Mouse (Mus musculus) stomach, embryonic 15.5 days (tissue): ENCODE data around the gene Traf4. TPM values are rescaled to one million over a fixed set of nuclear protein-coding genes. Genes with fewer than 3 reads are reported as not detected.

Source experiments
- ATAC-seq: fragments of 200-750 bp; cut with Nextera tagmentation; 2 replicates; pipeline ENCODE4 v1.8.0; 2017; ENCODE audit warnings: low read depth, moderate number of reproducible peaks, moderate TSS enrichment; ENCODE audit not compliant: insufficient read depth, low FRiP score
- H3K27ac ChIP-seq: fragments of 300-500 bp; sonication (generic); 2 replicates; pipeline ENCODE4 v1.5.1; 2015; ENCODE audit warnings: mild to moderate bottlenecking, inconsistent platforms
- H3K27me3 ChIP-seq: fragments of 300-500 bp; sonication (generic); replicated peaks from 2 replicates; pipeline ENCODE4 v1.6.1; 2015; ENCODE audit warnings: inconsistent platforms
- H3K36me3 ChIP-seq: fragments of 300-500 bp; sonication (generic); 2 replicates; pipeline ENCODE4 v1.6.1; 2015; ENCODE audit warnings: inconsistent platforms
- H3K4me1 ChIP-seq: fragments of 300-500 bp; sonication (generic); 2 replicates; pipeline ENCODE4 v1.6.1; 2015; ENCODE audit warnings: inconsistent platforms
- H3K4me2 ChIP-seq: fragments of 300-500 bp; sonication (generic); 2 replicates; pipeline ENCODE4 v1.6.1; 2015; ENCODE audit warnings: mild to moderate bottlenecking, inconsistent platforms
- H3K4me3 ChIP-seq: fragments of 300-500 bp; sonication (generic); replicated peaks from 2 replicates; pipeline ENCODE4 v1.5.1; 2015; ENCODE audit warnings: inconsistent platforms
- H3K9ac ChIP-seq: fragments of 300-500 bp; sonication (generic); 2 replicates; pipeline ENCODE4 v1.6.1; 2015; ENCODE audit warnings: inconsistent platforms
- H3K9me3 ChIP-seq: fragments of 300-500 bp; sonication (generic); 2 replicates; pipeline ENCODE4 v1.6.1; 2016; ENCODE audit warnings: inconsistent platforms
- WGBS: fragments of 180-500 bp; shearing (Covaris S2); methylation state at CpG from one replicate; pipeline ENCODE4 v1.1.7; 2015; 5-methylcytosine and 5-hydroxymethylcytosine counted together
- polyA plus RNA-seq: library from polyadenylated mRNA; unstranded; fragments of >200 nt; fragmentation: Nextera tagmentation; extraction: Ambion mirVana; gene quantifications from 2 replicates; pipeline ENCODE4 v1.2.1, GENCODE M21; 2015

Traf4 gene
- polyA plus RNA-seq, 1 experiment from 2014 or later, result 57.3 TPM

DNA sequence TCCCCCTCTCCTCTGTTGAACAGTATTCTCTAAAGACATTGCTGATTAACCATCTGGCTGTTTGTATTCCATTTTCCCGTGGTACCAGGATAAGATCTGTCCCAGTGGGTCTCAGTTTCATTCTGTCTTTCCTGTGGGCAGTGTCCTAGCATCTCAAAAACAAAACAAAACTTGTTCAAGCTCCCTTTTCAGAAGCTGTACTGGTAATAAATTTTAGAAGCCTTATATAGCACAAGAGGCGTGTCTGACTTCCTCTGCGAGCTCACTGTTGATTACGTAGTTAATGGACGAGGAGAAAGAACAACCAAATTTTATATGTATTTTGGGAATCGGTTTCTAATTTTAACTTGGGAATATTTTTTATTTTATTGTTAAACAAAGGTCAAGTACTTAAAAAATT lies 39.7 kb downstream of the Traf4 start:
- Histone ChIP-seq H3K27me3 (no peaks in the 10 kb centered on the region), H3K36me3 (no peaks in the 10 kb centered on the region), H3K4me1 (no peaks in the 10 kb centered on the region), H3K4me3 (no peak overlapping the region), H3K27ac (no peak overlapping the region), H3K9me3 (no peaks in the 10 kb centered on the region), H3K9ac (no peak overlapping the region), H3K4me2 (no peak overlapping the region)
- 64% methylated on average over 6 of the region's 6 CpGs for WGBS
- ATAC-seq, result no peak

- ATAC-seq, result no peak
- H3K4me1 ChIP-seq, result no peaks in the 10 kb centered on the region
- H3K9me3 ChIP-seq, result no peaks in the 10 kb centered on the region
- H3K4me3 ChIP-seq, result no peak overlapping the region
- H3K9ac ChIP-seq, result no peak overlapping the region
- no peaks in the 10 kb centered on the region for H3K27me3 ChIP-seq
- H3K4me2 ChIP-seq, result no peak overlapping the region
- H3K36me3 ChIP-seq, result no peaks in the 10 kb centered on the region
- no peak overlapping the region for H3K27ac ChIP-seq
These were observed 41.6 kb downstream of the Traf4 start for GRCm38 (mm10) chr11:78123782-78124181.

DNA sequence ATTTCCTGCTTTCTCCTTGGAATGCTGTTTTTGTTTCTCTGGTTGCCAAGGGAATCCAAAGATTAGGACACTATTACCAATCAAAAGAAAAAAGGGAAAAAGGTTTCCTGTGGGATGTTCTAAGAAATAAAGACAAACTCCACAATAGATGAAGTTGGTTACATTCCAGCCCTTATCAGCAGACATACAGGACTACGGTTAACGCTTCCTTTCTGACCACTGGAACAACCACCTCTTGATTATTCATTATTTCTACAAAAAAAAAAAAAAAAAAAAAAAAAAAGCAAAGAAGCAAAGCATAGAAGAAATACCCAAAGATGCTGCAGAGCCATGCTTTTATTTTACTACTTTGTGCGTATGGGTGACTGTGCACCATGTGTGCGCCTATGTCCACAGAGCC lies 42.6 kb downstream of the Traf4 start:
- Histone ChIP-seq H3K9me3 (no peaks in the 10 kb centered on the region), H3K36me3 (no peaks in the 10 kb centered on the region), H3K9ac (no peak overlapping the region), H3K27me3 (no peaks in the 10 kb centered on the region), H3K27ac (no peak overlapping the region), H3K4me3 (no peak overlapping the region), H3K4me2 (no peak overlapping the region), H3K4me1 (no peaks in the 10 kb centered on the region)
- ATAC-seq, result no peak
- WGBS, result 76% methylated on average over 4 of the region's 4 CpGs

DNA sequence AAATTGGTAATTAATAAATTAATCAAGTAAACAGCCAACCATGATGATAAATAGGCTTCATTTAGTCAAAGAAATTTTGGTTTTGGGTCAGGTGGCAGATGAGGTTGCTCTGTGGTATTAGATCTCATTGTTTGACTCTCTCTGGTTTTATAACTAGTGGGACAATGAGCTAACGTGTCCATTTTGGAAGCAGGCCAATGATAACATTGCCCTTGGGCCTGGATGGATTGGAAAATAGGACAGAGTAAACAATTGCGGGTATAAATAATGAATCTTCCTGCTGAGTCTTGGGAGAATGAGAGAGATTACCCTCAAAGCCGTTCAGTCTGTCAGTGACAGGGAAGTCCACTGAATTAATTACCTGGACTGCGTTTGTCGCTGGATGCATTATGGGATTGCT lies 44.2 kb downstream of the Traf4 start:
- Histone ChIP-seq H3K4me1 (no peaks in the 10 kb centered on the region), H3K27me3 (no peaks in the 10 kb centered on the region), H3K4me3 (no peak overlapping the region), H3K9ac (no peak overlapping the region), H3K4me2 (no peak overlapping the region), H3K36me3 (no peaks in the 10 kb centered on the region), H3K9me3 (no peaks in the 10 kb centered on the region), H3K27ac (no peak overlapping the region)
- WGBS, result 37% methylated on average over 5 of the region's 5 CpGs
- ATAC-seq, result no peak

GRCm38 (mm10) chr11:78119898-78120297 lies 45.5 kb downstream of the Traf4 start:
- peaks cover 2% of the 10 kb centered on the region; the same call in 1 of the 2 replicates for H3K4me1 ChIP-seq
- no peak for ATAC-seq

DNA sequence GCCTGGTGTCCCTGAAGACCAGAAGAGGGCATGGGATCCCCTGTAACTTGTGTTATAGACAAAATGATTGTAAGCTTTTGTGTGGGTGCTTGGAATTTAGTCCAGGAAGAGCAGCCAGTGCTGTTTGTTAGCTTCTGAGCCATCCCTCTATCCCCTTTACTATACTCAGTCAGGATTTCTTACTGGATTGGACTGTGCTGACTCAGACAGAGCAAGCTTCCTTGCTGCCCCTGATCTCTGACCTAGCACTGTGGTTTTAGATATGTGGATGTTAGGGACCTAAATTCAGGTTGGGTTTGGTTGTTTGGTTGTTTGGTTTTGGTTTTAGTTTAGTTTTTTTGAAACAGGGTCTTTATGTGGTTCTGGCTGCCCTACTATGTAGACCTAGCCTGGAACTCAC lies 46.9 kb downstream of the Traf4 start:
- Histone ChIP-seq H3K27me3 (no peaks in the 10 kb centered on the region), H3K4me3 (no peak overlapping the region), H3K4me2 (no peak overlapping the region), H3K9ac (no peak overlapping the region), H3K36me3 (no peaks in the 10 kb centered on the region), H3K9me3 (no peaks in the 10 kb centered on the region), H3K27ac (no peak overlapping the region), H3K4me1 (peaks cover 9% of the 10 kb centered on the region; the same call in 1 of the 2 replicates)
- ATAC-seq, result no peak

More at GRCm38 (mm10) chr11:78119898-78120297, 45.5 kb downstream of the Traf4 start:
- Histone ChIP-seq H3K9me3 (no peaks in the 10 kb centered on the region), H3K9ac (no peak overlapping the region), H3K4me3 (no peak overlapping the region), H3K27me3 (no peaks in the 10 kb centered on the region), H3K36me3 (no peaks in the 10 kb centered on the region), H3K4me2 (no peak overlapping the region), H3K27ac (no peak overlapping the region)
- 68% methylated on average over 8 of the region's 8 CpGs for WGBS

GRCm38 (mm10) chr11:78116146-78116410 lies 49.3 kb downstream of the Traf4 start:
- Histone ChIP-seq H3K4me2 (peak overlapping the region; percentile 78), H3K9ac (peak overlapping the region; percentile 60), H3K9me3 (no peaks in the 10 kb centered on the region), H3K4me3 (peak overlapping the region; percentile 66), H3K4me1 (peaks cover 9% of the 10 kb centered on the region; the same call in 1 of the 2 replicates), H3K36me3 (no peaks in the 10 kb centered on the region), H3K27me3 (no peaks in the 10 kb centered on the region), H3K27ac (peak overlapping the region; percentile 17; the same call in 1 of the 2 replicates)
- 10% methylated on average over 5 of the region's 5 CpGs for WGBS
- ATAC-seq, result no peak

GRCm38 (mm10) chr11:78115367-78116145 lies 49.8 kb downstream of the Traf4 start:
- peak; percentile 99 for ATAC-seq
- peak overlapping the region; percentile 78 for H3K4me2 ChIP-seq
- no peaks in the 10 kb centered on the region for H3K36me3 ChIP-seq
- peak overlapping the region; percentile 82 for H3K27ac ChIP-seq
- whole genome bisulfite sequencing, result 1% methylated on average over 37 of the region's 37 CpGs
- H3K9me3 ChIP-seq, result no peaks in the 10 kb centered on the region
- no peaks in the 10 kb centered on the region for H3K27me3 ChIP-seq
- peaks cover 9% of the 10 kb centered on the region; the same call in 1 of the 2 replicates for H3K4me1 ChIP-seq
- peak overlapping the region; percentile 60 for H3K9ac ChIP-seq
- H3K4me3 ChIP-seq, result peak overlapping the region; percentile 66

DNA sequence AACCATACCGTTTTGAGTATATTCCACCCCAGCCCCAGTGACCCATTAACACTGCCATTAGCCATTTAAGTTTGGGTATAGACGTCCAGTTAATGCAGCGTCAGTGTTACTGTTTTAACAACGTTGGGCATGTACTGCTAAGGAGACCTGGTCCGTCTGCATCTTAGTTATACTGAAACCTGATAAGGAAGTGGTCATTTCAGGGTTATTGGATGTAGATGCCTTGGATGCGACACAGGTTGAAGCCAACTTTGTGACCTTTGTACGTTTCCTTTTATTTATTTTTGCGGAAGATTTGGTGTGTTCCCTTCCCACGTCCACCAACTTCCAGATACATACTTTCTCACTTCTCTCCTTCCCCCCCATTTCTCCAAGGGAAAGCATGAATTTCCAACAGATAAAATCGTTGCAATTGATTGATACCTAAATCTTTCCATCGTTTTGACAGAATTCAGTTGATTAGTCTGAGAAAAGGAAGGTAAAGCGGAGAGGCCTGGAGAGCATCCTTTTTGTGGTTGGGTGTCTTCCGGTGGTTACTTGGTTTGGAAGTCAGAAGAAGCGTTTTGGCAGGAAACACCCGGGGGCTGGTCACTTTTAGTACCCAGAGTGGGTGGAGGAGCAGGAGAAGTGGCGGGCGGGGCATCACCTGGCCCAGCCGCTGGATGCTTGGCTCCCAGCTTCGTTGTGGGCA lies 50.6 kb downstream of the Traf4 start:
- ATAC-seq, result no peak
- Histone ChIP-seq H3K36me3 (no peaks in the 10 kb centered on the region), H3K9ac (peak overlapping the region; percentile 60), H3K4me3 (peak overlapping the region; percentile 66), H3K4me2 (peak overlapping the region; percentile 78), H3K27me3 (no peaks in the 10 kb centered on the region), H3K4me1 (peaks cover 9% of the 10 kb centered on the region; the same call in 1 of the 2 replicates), H3K9me3 (no peaks in the 10 kb centered on the region), H3K27ac (peak overlapping the region; percentile 82)
- WGBS, result 5% methylated on average over 19 of the region's 19 CpGs

DNA sequence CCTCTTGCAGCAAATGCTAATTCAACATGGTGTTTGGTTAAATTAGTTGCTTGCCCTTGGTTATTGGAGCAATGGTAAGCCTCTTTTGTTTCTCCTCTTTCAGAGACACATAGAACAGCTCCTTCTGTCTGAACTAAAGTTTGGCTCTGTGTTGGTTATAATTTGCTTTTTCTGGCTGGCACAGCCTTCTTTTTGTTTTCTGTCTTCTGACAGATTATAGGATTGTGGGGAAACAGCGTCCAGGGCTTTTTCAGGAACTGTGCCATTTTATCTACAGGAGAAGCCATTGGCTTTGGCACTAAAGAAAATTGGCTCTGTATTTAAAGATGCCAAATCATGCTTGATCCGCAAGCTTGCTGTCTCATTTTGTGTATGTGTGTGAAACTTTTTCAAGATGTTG lies 51.8 kb downstream of the Traf4 start:
- H3K4me2 ChIP-seq, result no peak overlapping the region
- H3K27ac ChIP-seq, result no peak overlapping the region
- H3K4me1 ChIP-seq, result peaks cover 9% of the 10 kb centered on the region; the same call in 1 of the 2 replicates
- ATAC-seq, result no peak
- no peak overlapping the region for H3K9ac ChIP-seq
- WGBS, result 87% methylated on average over 2 of the region's 2 CpGs
- no peaks in the 10 kb centered on the region for H3K9me3 ChIP-seq
- H3K27me3 ChIP-seq, result no peaks in the 10 kb centered on the region
- no peaks in the 10 kb centered on the region for H3K36me3 ChIP-seq
- no peak overlapping the region for H3K4me3 ChIP-seq
